Mouse (Mus musculus) v-Abl transformed pro-B cells (cell line): ENCODE data around the gene Phlpp2.

ENCODE experiments used
- in situ Hi-C, 2 experiments: fragments of 400-800 bp; cut with MboI; formaldehyde crosslinking; loops; one replicate each; pipeline ENCODE4 v1.15.1; 2025; ENCODE audit not compliant: unreplicated experiment in 2 of 2

The Phlpp2 gene

GRCm38 (mm10) chr8:109894636-109895035 lies 26.3 kb downstream of the Phlpp2 start:
- in situ Hi-C loops: no loop called here

DNA sequence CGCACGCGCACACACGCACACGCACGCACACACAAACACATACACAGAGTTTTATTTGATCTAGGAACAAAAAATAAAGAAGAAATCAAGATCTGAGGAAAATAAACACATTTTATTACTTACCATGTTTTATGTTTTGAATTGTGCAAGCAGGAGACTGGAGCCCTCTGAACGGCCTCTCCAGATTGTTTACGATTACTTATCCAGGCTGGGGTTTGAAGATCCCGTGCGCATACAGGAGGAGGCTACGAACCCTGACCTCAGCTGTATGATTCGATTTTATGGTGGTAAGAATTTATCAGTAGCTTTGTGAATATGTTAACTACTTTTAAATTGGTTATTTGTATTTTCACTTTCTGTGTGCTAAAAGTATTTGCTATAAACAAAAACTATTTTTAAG lies 27.0 kb downstream of the Phlpp2 start:
- in situ Hi-C loops: no loop called here

GRCm38 (mm10) chr8:109902379-109902778 lies 34.0 kb downstream of the Phlpp2 start:
- in situ Hi-C loops: no loop called here

DNA sequence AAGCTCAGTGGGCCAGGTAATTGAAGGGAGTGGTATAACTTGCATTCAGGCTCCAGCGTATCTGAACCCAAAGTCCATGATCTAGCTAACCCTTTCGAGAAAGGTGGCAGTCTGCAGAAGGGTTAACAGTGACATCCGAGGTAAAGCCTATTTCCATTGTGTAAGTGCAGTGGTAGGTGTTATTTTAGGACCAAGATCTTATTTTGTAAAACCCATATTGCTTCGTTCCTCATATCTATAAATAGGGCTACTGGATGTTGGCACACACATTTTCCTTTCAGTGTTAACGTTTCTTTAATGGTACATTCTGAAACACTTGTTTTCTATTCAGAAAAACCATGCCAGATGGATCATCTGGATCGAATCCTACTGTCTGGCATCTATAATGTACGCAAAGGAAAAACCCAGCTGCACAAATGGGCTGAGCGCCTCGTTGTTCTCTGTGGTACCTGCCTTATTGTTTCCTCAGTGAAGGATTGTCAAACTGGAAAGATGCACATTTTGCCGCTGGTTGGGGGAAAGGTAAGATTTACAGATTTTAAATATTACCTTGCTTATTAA lies 35.6 kb downstream of the Phlpp2 start:
- in situ Hi-C loops: no loop called here

GRCm38 (mm10) chr8:109904928-109905668 lies 36.8 kb downstream of the Phlpp2 start:
- in situ Hi-C loops: no loop called here

DNA sequence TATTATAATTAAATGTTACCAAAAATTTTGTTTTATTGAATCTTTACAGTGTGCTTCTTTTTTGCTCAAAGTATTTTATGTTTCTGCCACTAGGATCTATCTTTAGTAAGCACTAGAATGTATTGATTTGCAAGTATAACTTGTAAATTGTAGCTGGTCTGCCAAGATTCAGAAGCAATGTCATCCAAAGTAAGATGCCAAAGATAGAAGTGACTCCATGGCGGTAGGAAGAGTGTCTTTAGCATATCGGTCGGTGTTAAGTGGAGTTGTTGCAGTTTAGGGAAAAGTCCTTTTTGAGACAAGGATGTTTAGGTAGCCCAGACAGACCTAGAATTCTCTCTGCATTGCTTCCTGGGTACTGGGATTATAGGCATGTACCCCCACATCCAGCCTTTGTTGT lies 38.6 kb downstream of the Phlpp2 start:
- in situ Hi-C loops: no loop called here

DNA sequence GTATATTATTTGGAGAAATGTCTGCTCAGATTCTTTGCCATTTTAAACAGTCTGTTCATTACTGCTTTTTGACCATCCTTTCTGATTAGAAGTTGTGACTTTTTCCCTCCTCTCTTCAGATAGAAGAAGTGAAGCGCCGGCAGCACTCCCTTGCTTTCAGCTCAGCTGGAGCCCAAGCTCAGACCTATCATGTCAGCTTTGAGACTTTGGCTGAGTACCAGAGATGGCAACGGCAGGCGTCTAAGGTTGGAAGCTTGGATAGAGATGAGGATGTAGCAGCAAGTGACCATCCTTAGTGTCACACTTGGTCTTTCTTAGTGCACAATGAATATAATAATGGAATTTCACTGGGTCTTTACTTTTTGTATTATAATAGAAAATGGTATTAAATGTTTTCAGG lies 39.0 kb downstream of the Phlpp2 start:
- in situ Hi-C loops: no loop called here

GRCm38 (mm10) chr8:109917277-109917676 lies 48.9 kb downstream of the Phlpp2 start:
- in situ Hi-C loops: loop anchor here in 1 of 2 experiments (5.0 kb wide), 1 partner anchor 65 kb away; no protein-coding TSS in a partner anchor

DNA sequence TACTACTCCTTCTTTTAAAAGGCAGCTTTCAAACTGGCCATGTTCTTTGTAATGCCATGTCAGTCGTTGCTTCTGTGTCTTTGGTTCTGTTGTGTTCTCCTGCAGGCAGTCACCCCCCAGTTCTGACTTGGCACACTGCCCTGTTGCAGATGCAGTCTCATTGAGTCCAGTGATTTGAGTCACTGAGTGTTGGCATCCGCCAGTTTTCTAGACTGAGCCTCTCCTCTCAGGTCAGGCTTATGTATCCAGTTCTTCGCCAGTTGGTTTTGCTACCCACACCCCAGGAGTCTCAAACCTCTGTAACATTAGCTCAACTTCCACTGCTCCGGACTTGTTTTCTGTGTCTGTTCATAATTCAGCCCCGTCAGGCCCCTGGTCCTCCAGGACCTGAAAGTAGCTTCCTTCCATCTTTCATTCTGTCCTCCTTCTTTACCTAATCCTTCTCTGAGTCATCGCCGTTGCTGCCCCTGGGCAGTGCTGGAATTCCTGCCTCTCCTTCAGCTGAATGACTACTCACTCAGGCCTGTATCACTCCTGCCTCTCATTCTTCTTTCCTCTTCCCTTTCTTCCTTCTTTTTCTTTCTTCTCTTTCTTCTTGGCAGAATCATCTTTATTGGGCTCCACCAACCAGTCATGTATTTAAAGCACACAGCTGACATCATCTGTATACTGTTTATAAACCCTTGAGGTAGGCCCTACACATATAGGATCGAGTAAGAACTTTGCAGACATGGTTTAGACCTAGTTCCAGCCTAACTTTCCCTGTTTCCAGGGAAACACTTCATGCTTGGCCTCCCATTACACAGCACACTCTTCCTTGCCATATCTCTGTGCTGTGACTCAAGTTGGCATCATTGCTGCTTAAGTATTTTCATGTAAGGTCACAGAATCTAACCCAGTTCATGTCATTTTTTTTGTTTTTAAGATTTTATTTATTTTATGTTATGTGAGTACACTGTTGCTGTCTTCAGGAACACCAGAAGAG lies 52.4 kb downstream of the Phlpp2 start:
- in situ Hi-C loops: no loop called here

- in situ Hi-C loops: no loop called here
These were observed 73.4 kb downstream of the Phlpp2 start for GRCm38 (mm10) chr8:109941606-109942360.

- in situ Hi-C loops: loop anchor here (5.0 kb wide), 1 partner anchor 57 kb away; no protein-coding TSS in a partner anchor
These were observed 76.9 kb downstream of the Phlpp2 start for GRCm38 (mm10) chr8:109945153-109945632.

GRCm38 (mm10) chr8:109945694-109946093 lies 77.4 kb downstream of the Phlpp2 start:
- in situ Hi-C loops: loop anchor here (5.0 kb wide), 1 partner anchor 57 kb away; no protein-coding TSS in a partner anchor

DNA sequence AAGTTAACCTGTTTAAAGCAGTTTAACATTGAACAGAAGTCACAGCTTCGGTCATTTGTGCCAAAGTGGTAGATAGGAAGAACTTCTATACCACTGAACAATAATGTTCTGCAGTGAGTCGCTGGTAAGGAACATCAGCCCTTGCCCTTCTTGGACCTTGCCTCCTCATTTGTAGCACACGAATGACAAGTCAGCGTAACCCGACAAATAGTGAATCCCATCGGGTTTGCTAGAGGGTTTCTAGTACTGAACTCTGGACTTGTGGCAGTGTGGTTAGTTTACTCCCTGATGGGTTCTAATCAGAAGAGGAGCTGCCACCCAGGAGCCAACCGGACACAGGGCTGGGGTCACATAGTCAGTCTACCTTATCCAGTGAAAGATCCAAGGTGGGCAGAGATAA lies 77.9 kb downstream of the Phlpp2 start:
- in situ Hi-C loops: loop anchor here (5.0 kb wide), 1 partner anchor 56 kb away; no protein-coding TSS in a partner anchor

GRCm38 (mm10) chr8:109947447-109948284 lies 79.3 kb downstream of the Phlpp2 start:
- in situ Hi-C loops: loop anchor here (5.0 kb wide), 1 partner anchor 55 kb away; no protein-coding TSS in a partner anchor

GRCm38 (mm10) chr8:109948285-109948564 lies 79.9 kb downstream of the Phlpp2 start:
- in situ Hi-C loops: loop anchor here (5.0 kb wide), 1 partner anchor 54 kb away; no protein-coding TSS in a partner anchor

DNA sequence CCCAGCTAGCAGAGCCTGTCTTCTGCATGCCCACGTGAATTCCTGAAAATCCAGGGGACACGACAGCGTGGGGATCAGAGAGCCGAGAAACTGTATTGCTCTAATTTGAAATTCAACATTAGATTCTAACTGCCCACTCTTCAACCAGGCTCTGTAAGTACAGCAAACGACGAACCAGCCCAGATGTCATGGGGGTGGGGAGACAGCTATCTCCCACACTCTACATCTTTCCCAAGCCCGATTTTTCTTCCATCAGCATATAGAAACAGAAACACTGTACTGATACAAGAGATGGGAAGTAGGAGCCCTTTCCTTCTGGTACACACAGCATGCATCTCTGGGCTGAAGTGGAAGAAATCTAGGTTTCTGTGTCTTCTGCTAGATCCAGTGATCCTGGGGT lies 83.8 kb downstream of the Phlpp2 start:
- in situ Hi-C loops: no loop called here

- in situ Hi-C loops: no loop called here
These were observed 86.2 kb downstream of the Phlpp2 start for GRCm38 (mm10) chr8:109954486-109954948.

- in situ Hi-C loops: no loop called here
These were observed 89.1 kb downstream of the Phlpp2 start for GRCm38 (mm10) chr8:109957167-109958028.
